Mouse (Mus musculus) kidney, postnatal 4 days (tissue): ENCODE data around the gene Stx3.

ENCODE experiments used
- DNase-seq, 2 experiments: peaks; one replicate each; pipeline ENCODE4 v3.0.0; 2021; ENCODE audit warnings: mixed read lengths in 2 of 2

Stx3 gene

DNA sequence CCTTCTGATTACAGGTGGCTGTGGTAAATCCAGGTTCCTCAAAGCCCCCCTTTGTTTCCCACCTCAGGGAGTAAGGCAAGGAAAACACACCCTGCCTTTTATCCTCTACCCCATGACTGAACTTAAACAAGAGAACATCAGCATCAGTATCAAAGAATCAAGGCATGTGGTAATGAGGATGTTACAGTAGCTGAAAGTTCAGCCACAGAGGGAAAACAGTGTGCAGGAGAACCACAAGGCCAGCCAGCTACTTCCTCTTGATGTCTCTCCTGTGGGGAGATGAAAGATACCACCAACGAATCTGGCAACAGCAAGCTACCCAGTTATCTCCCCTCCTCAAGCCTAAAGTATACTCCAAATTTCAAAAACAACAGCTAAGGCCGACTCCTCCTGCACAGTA is 12.0 kb downstream of the Stx3 start:
- DNase-seq: no peak

DNA sequence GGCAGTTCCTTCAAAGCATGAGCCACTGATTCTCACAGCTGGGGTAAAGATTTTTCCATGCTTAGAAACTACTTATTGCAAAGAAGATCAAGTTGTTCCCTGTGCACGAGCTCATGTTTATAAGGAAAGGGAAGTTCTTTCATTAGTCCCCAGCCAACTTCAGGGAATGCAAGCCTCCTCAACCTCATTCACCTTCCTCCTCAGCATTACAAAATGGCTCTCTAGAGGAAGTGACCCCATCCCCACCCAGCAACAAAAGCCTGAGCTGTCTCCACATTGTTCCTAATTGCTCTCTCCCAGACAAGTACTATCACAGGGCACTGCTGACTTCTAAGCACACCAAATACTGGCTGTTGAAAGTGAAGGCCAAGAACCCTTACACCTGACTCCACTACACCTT is 14.8 kb downstream of the Stx3 start:
- DNase-seq: no peak

DNA sequence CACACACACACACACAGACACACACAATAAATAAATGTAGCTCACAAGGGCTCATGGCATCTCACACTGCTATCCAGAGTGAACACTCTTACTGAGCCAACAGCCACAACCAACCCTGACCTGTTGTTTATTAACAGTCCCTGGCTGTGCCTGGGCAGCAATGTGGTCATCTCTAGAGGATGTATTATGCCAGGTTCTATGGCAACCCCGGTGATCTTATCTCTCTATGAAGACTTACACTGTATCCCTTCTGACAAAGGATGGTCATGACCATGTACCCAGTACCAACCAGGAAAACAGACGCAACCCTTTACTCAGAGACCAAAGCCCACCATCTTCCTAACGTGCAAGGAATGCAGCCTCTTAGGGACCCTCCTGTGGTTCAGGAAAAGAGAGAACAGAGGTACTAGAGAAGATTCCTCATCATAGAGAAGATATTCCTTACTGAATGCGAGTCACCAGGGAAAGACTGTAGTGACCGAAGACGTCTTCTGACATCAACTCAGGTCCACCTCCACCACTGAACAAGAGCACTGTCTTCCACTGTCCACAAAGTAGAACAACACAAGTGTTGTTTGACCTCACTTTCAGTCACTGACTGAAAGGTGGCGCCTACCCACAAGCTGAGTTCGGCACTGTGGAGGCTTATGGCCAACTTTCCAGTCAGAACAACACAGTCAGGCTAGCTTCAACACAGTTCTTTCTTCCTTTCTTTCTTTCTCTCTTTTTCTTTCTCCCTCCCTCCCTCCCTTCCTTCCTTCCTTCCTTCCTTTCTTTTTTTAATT is 18.5 kb downstream of the Stx3 start:
- no peak for DNase-seq

DNA sequence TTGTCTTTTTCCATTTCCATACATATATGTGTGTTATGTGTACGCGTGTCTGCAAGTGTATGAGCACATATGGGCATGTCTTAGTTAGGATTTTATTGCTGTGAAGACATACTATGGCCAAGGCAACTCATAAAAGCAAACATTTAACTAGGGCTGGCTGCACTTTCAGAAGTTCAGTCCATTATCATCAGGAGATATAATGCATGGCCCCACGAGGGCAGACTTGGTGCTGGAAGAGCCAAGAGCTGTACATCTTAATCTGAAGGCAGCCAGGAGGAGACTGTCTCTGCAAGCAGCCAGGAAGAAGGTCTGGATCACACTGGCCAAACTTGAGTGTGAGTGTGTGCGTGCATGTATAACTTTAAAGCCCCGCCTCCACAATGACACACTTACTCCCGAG is 24.8 kb downstream of the Stx3 start:
- DNase-seq: no peak

DNA sequence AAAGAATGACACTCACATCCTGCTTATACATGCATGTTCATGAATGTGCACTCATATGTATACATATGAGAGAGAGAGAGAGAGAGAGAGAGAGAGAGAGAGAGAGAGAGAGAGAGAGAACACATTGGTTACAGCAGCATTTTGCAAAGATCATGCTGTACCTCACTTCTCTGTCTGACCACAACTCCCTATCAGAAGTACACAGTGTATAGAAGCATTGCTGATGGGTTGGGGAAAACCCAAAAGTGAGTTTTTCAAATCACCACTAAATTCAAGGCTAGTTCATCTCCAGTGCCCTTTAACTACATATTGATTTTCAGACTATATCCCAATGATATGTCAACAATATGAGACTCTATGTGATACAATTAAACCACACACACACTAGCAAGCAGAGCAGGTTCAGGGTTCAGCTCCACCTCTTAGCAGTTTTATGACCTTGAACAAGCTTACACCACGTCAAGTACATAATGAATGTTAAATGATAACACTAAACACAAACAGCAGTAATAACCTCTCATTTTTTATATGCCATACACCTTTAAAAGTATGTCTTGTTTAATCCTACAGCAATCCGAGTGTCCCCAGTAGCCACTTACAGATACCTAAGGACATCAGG is 25.4 kb downstream of the Stx3 start:
- no peak for DNase-seq

DNA sequence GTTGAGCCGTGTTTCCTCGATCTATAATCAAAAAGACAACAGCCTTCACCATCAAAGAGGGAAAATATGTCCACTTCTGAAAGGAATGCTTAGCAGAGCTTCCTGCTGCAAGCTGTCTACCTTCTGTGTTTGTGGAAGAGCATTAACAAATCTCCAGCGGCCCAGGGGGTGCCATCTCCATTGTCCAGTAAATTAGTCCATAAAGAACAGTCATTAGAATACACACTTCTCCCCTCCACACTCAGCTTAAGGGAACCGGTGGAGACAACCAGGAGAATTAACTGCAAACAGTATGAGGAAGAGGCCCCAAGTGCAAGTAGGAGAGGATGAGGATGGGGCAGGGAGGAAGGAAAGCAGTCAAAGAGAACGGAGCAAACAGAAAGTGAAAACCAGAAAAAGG is 27.4 kb downstream of the Stx3 start:
- no peak for DNase-seq

DNA sequence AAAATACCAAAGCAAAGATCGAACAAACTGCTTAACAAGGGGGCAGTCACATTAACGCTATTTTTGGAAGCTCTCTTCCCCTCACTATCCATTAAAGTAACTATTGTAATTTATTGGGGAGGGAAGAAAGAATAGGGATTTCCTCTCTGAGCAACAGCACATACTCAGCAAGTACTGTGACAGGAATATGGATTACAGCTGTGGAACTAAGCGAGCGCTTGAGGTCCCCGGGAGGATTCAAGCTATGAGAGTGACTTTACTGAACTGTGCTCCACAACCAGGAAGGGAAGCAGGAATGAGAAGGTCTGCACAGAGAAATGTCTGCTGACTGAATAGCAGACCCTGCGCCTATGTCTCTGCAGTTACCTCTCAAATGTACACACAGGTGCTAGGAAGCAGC is 30.3 kb downstream of the Stx3 start:
- peak; percentile 14 to 21 for DNase-seq

DNA sequence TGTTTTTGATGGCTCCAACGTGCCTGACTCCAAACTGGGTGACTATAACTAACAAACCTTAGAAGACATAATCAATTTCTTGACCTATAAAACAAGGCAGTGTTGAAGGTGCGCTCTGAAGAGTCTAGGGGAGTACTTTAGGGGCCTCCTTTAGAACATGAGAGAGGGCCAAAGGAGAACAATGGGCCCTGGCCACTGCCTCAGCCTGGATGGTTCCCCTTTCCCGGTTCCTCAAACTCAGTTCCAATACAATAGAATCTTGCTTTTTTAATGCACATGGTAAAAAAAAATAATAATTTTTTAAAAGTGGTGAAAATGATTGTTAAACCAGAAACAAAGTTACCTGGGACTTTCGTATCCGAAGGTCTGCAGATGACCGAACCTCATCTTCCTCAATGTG is 31.4 kb downstream of the Stx3 start:
- DNase-seq: no peak

DNA sequence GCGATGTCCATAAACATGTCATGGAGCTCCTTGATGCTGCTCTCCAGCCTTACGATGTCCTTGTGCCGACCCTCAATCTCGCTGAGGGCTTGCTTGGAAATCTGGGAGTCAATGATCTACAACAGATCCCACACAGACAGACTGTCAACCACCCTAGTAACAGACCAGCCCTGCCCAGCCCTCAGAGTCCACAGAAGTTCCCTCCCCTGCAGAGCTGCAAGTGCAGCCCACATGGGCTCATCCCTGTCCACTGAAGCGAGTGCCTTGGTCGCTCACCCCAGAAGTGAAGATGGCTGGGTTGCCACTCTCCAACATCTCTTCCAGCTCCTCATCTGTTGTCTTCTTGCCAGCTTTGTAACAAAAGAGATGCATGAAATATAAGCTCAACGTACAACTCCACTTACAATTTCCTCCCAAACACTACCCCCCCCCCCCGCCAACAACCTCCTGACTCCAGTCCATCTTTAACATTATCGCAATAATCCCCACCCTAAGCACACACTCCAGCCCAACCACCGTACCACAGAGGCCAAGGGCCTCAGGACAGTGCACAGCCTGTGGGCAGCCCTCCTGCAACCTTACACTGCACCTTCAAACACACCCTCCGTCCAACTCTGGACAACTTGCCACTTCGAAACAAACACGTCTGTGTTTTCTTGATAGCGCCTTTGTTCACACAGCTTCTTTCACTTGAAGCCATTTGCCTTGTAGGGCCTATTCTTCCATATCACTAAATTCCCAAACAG is 33.6 kb downstream of the Stx3 start:
- no peak for DNase-seq

DNA sequence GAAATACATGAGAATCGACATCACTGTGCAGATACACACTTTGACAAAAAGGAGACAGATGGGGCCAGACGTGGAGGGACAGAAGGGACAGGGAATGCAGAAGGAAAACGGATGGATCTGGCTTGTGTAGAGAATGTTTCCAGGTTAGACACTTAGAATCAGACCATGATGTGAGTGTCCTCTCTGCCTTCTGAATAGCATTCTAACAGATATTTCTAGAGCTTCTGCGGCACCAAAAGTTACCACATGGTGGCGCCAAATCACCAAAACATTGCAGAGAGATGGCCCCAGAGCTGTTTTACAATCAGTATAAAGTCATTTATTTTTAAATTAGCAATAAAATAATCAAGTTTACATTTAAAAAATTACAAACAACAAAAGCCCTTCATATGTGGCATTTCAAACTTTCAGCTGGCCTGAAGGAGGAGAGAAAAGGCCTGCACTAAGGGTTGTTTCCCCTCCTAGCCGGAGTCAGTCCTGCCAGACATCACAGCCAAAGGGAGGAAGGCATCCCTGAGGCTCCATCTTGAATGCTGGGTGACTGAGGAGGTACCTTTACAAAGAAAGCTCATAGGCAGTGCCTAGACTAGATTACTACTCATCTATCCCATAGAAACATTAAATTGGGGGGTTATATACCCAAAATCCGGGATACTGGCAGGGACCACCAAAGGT is 41.9 kb downstream of the Stx3 start:
- DNase-seq: peak; percentile 80 to 82

DNA sequence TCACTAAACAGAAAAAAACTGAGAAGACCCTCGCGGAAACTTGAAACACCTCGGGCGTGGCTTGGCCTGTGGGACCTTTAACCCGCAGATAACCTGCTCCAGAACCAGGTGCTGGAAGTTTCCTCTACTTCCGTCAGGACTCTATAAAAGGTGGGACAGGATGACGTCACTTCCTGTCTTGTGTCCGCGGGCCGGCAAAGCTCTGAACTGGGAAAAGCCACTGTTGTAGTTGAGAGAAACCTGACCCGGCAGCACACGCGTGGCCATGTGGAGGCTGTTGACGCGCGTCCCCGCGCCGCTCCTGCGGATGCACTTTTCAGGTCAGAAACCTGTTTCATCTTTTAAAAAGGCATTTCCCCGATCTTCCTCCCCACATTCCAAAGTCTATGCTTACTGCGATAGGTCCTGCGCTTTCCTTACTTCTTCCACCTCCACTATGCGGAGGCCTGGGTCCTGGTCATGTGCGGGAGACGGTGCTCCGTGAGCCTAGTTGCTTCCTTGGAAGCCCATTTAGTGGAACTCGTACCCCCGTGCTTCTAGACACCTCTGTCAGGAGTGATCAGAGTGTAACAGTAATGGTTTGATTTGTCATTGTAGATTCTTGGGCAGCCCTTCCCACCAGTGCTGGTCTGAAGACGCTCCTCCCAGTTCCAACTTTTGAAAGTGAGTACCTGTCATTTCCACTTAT is 48.9 kb downstream of the Stx3 start, which contains the start of gene Mrpl16:
Mrpl16 (plus strand) TSS at position 187 of the 688 bp plus-strand sequence.
- DNase-seq: peak; percentile 86 to 91

DNA sequence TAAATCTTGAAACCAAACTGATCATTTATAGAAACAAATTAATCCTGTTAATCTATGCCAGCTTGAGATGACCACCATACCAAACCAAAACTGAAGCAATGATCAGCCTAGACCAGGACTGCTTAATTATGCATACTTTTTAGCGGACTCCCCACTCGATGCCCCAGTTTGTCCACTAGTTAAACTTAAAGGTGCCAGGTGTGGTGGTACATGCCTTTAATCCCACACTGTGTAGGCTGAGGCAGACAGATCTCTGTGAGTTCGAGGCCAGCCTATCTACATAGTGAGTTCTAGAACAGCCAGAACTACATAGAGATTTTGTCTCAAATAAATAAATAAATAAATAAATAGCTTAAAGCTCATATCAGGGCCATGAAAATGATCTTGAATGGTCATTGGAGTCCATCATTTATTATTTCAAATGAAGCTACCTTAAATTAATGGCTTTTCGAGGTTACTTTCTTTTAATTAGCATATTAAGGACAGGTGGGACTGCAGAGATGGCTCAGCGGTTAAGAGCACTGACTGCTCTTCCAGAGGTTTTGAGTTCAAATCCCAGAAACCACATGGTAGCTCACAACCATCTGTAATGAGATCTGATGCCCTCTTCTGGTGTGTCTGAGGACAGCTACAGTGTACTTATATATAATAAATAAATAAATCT is 49.8 kb downstream of the Stx3 start:
- no peak for DNase-seq

DNA sequence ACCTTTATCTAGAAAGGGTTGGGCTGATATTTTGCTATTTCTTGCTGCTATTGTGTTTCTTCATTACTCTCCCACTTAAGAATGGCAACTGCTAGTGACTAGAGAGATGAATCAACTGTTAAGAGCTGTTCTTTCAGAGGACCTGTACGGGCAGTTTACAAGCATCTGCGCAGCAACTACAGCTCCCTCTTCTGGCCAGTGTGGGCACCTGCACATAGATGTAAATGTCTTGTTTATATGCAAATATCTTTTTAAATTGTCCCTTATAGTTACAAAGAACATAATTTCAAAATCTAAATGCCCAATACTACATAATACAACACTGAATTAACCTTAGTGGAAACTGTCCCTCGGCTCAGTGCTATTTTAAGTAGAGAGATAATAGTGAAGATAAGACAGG is 51.0 kb downstream of the Stx3 start:
- DNase-seq: peak; percentile 24 to 35

DNA sequence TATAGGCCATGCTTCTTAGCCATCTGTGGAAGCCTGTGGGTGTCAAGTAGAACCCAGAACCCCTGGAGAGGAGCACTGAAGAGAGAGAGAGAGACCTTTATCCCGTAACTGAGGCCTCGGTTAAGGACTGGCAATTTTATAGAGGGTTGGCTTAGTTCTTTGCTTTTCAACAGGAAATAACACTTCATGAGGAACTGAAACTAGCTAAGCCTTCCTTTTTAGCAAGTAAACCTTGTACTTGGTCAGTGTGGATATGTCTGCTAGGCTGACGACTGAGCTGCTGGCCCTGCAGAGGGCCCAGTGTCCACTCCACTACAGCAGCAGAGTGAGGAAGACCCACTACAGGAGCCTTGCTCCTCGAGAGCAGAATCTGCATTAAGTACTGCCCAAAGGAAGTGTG is 52.8 kb downstream of the Stx3 start:
- DNase-seq: no peak

DNA sequence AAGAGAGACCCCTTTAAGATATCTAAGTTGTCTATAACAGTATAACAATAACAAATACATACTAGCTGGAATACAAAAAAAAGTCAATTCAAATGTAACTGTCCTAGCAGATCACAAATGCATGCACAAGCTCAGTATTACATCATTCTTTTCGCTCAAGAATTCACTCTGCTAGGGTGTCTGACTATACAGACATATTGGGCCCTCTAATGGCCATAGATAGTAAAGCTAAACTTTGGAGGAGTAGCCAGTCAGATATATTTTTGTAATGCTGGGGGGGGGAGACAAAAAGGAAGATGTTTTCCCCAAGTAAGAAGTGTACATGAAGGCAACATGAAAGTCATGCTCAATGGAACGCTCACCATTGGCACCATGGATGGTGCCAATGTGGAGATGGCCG is 54.1 kb downstream of the Stx3 start:
- DNase-seq: no peak

DNA sequence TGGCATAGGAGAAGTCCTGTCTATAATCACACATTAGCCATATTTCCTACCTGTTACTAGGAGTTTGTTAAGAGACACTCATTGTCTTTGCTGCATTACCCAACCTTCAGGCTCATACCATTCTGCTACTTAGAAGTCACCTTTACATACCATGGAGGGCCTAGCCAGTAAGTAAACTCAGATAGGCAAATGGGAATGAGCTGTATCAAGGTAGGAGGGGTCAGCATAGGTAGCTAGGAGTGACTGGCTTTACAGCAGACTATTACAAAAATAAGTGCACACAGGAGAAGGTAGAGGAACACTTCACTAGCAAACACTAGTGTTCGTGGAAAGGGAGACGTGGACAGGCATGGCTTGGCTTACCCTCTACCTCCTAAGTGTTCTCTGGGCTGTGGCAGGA is 71.9 kb downstream of the Stx3 start, which contains the start of gene Gif:
Gif (plus strand) TSS at position 257 of the 400 bp plus-strand sequence.
- DNase-seq: no peak

DNA sequence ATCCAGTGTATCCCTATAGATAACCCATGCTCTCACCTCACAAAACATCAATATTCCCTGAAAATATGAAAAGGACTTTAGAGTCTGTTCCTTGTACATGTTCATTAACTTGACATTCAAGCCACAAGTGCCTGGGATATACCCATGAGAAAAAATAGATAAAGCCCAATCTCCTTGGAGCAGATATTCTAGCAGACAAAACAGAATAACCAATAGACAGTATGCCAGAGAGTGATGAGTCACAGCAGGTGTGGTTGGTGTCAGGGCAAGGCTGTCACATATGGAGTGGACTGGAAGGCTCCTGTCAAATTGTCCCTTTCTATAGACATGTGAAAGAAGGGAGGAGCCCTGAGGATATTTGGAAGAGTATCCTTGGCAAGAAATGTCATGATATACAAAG is 73.5 kb downstream of the Stx3 start:
- no peak for DNase-seq

DNA sequence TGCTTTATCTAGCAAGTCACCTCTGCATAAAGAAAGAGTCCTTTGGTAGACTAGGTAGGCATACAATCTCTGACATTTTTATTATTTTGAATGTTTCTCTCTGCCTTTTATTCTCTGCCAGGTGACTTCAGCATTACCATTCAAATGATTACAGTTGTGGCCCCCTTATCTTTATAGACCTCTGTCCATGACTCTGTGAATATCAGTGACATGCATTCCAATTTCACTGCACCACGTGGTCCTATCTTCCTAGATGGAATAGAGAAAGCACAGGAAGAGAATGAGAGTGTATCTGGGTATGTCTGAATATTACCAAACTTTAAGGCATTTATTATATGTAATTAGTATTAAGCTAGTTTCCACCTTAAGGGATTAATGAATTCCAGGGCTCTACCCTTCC is 82.7 kb downstream of the Stx3 start:
- no peak for DNase-seq

DNA sequence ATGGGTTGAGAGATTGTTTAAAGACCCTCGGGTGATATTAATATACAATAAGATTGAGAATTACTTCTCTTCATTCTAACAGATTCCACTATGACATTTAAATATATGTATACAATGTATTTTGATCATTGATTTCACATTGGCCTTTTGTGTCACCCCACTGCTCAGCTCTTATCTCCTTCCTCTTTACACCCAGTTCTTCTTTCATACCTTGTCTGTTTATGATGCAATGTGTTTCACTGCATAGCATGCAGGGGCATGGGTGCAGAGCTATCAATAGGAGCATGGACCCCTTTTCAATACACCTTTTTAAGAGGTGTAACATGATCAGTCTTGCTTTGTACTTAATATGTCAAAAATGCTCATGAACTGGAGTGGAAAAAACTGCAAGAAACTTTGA is 88.9 kb downstream of the Stx3 start:
- no peak for DNase-seq

DNA sequence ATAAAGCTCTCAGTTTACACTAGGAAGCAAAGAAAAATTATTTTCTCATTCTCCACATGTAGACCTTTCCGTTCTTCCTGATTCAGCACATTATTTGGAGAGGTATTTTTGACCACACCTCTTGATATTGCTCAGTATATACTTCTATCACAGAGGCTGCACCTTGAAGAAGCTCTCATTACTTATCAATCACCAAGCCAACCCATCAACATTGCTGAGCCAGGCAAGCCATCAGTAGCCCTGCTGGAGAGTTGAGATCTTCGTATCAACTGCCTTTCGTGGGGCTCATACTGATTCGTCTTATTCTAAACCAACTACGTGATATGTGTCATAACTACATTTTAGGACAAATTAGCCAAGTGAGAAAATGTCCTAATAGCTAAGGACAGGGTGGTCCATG is 91.9 kb downstream of the Stx3 start:
- no peak for DNase-seq

DNA sequence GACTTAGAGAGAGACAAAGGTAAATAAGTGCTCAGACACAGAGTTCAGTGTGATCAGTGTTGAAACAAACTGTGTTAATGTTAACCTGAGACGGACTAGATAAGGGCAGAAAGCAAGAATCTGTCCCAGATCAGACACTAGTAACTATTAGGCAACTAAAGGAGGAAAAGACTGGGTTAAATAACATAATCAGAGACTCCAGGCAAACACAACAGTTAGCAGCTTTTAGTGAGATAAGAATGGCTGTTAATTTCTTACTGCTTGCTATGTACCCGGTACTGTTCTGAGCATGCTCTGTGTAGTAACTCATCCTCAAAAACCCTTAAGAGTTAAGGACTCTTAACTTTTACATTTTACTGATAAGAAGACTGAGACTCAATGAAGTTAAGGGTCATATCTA is 93.3 kb downstream of the Stx3 start:
- DNase-seq: no peak
